Mouse (Mus musculus) forebrain, embryonic 15.5 days (tissue): ENCODE data around the gene Gm9821. TPM values are rescaled to one million over a fixed set of nuclear protein-coding genes. Genes with fewer than 3 reads are reported as not detected.
A peak's percentile ranks its signal among the peaks of the same experiment; 100 is the strongest.

Experiments
- ATAC-seq: fragments of 200-750 bp; cut with Nextera tagmentation; replicated peaks from 2 replicates; pipeline ENCODE4 v1.8.0; 2017; ENCODE audit warnings: mild to moderate bottlenecking, moderate TSS enrichment, moderate library complexity
- H3K27ac ChIP-seq: fragments of 300-500 bp; sonication (generic); replicated peaks from 2 replicates; pipeline ENCODE4 v1.5.1; 2015; ENCODE audit warnings: mild to moderate bottlenecking, inconsistent platforms
- H3K27me3 ChIP-seq: fragments of 300-500 bp; sonication (generic); 2 replicates; pipeline ENCODE4 v1.6.1; 2015; ENCODE audit warnings: inconsistent platforms
- H3K36me3 ChIP-seq: fragments of 300-500 bp; sonication (generic); 2 replicates; pipeline ENCODE4 v1.6.1; 2015; ENCODE audit warnings: mild to moderate bottlenecking, inconsistent platforms
- H3K4me1 ChIP-seq: fragments of 300-500 bp; sonication (generic); 2 replicates; pipeline ENCODE4 v1.6.1; 2015; ENCODE audit warnings: inconsistent platforms
- H3K4me2 ChIP-seq: fragments of 300-500 bp; sonication (generic); replicated peaks from 2 replicates; pipeline ENCODE4 v1.6.1; 2015; ENCODE audit warnings: mild to moderate bottlenecking, inconsistent platforms
- H3K4me3 ChIP-seq: fragments of 300-500 bp; sonication (generic); 2 replicates; pipeline ENCODE4 v1.5.1; 2015; ENCODE audit warnings: mild to moderate bottlenecking, inconsistent platforms
- H3K9ac ChIP-seq: fragments of 300-500 bp; sonication (generic); replicated peaks from 2 replicates; pipeline ENCODE4 v1.6.1; 2015; ENCODE audit warnings: mild to moderate bottlenecking, inconsistent platforms
- H3K9me3 ChIP-seq: fragments of 300-500 bp; sonication (generic); 2 replicates; pipeline ENCODE4 v1.6.1; 2016; ENCODE audit warnings: inconsistent platforms
- WGBS: fragments of 180-500 bp; shearing (Covaris S2); methylation state at CpG from one replicate; pipeline ENCODE4 v1.1.7; 2015; ENCODE audit warnings: mixed read lengths; 5-methylcytosine and 5-hydroxymethylcytosine counted together
- polyA plus RNA-seq: library from polyadenylated mRNA; unstranded; fragments of >200 nt; fragmentation: Nextera tagmentation; extraction: Ambion mirVana; gene quantifications from 2 replicates; pipeline ENCODE4 v1.2.1, GENCODE M21; 2015

The Gm9821 gene
- polyA plus RNA-seq, 1 experiment from 2014 or later, result 0.15 TPM

GRCm38 (mm10) chr2:91957096-91957495 is 11.6 kb downstream of the Gm9821 start:
- Histone ChIP-seq H3K36me3 (no peaks in the 10 kb centered on the region), H3K4me2 (no peak overlapping the region; the same call in 1 of the 2 replicates), H3K4me1 (peaks cover 47% of the 10 kb centered on the region), H3K9me3 (no peaks in the 10 kb centered on the region), H3K27me3 (no peaks in the 10 kb centered on the region), H3K27ac (peak overlapping the region; percentile 76), H3K9ac (0 out of 2 replicates have a peak overlapping the region, but pooled peaks have one; percentile 5), H3K4me3 (no peak overlapping the region)
- WGBS, result 13% methylated on average over 4 of the region's 4 CpGs
- peak; percentile 83 for ATAC-seq

GRCm38 (mm10) chr2:91958049-91958448 is 12.5 kb downstream of the Gm9821 start:
- no peaks in the 10 kb centered on the region for H3K9me3 ChIP-seq
- 68% methylated on average over 8 of the region's 8 CpGs for WGBS
- no peak overlapping the region for H3K9ac ChIP-seq
- no peak for ATAC-seq
- peaks cover 56% of the 10 kb centered on the region for H3K4me1 ChIP-seq
- H3K4me3 ChIP-seq, result no peak overlapping the region
- no peak overlapping the region for H3K4me2 ChIP-seq
- no peaks in the 10 kb centered on the region for H3K36me3 ChIP-seq
- no peaks in the 10 kb centered on the region for H3K27me3 ChIP-seq
- 0 out of 2 replicates have a peak overlapping the region, but pooled peaks have one; percentile 76 for H3K27ac ChIP-seq

- no peak for ATAC-seq
- Histone ChIP-seq H3K9me3 (no peaks in the 10 kb centered on the region), H3K27ac (no peak overlapping the region), H3K27me3 (no peaks in the 10 kb centered on the region), H3K36me3 (no peaks in the 10 kb centered on the region), H3K4me3 (no peak overlapping the region), H3K4me2 (no peak overlapping the region), H3K4me1 (peaks cover 53% of the 10 kb centered on the region), H3K9ac (no peak overlapping the region)
- 47% methylated on average over 10 of the region's 10 CpGs for WGBS
Measured at GRCm38 (mm10) chr2:91958701-91959457, 13.4 kb downstream of the Gm9821 start.

GRCm38 (mm10) chr2:91959544-91960410 is 14.3 kb downstream of the Gm9821 start:
- no peaks in the 10 kb centered on the region for H3K36me3 ChIP-seq
- ATAC-seq, result no peak
- H3K9ac ChIP-seq, result no peak overlapping the region
- H3K9me3 ChIP-seq, result no peaks in the 10 kb centered on the region
- H3K4me3 ChIP-seq, result no peak overlapping the region
- no peak overlapping the region for H3K27ac ChIP-seq
- 71% methylated on average over 11 of the region's 11 CpGs for WGBS
- H3K4me1 ChIP-seq, result peaks cover 50% of the 10 kb centered on the region
- no peaks in the 10 kb centered on the region for H3K27me3 ChIP-seq
- H3K4me2 ChIP-seq, result no peak overlapping the region

- Histone ChIP-seq H3K9me3 (no peaks in the 10 kb centered on the region), H3K4me2 (no peak overlapping the region), H3K27me3 (no peaks in the 10 kb centered on the region; the same call in 1 of the 2 replicates), H3K27ac (no peak overlapping the region), H3K4me1 (peaks cover 44% of the 10 kb centered on the region), H3K4me3 (no peak overlapping the region), H3K36me3 (no peaks in the 10 kb centered on the region), H3K9ac (no peak overlapping the region)
- no peak for ATAC-seq
- 88% methylated on average over 5 of the region's 5 CpGs for WGBS
Measured at GRCm38 (mm10) chr2:91960459-91960858, 15.0 kb downstream of the Gm9821 start.

GRCm38 (mm10) chr2:91961901-91962761 is 16.6 kb downstream of the Gm9821 start:
- Histone ChIP-seq H3K9ac (peak overlapping the region; percentile 90), H3K9me3 (no peaks in the 10 kb centered on the region), H3K36me3 (no peaks in the 10 kb centered on the region), H3K4me1 (peaks cover 33% of the 10 kb centered on the region), H3K4me2 (peak overlapping the region; percentile 89), H3K4me3 (peak overlapping the region; percentile 92), H3K27me3 (peaks cover 6% of the 10 kb centered on the region; the same call in 1 of the 2 replicates), H3K27ac (no peak overlapping the region)
- no peak for ATAC-seq
- 50% methylated on average over 4 of the region's 4 CpGs for WGBS

GRCm38 (mm10) chr2:91962864-91963401 is 17.4 kb downstream of the Gm9821 start:
- under 1% methylated on average over 39 of the region's 39 CpGs for WGBS

GRCm38 (mm10) chr2:91963443-91963932 is 18.0 kb downstream of the Gm9821 start:
- Histone ChIP-seq H3K36me3 (no peaks in the 10 kb centered on the region), H3K4me1 (peaks cover 22% of the 10 kb centered on the region), H3K27me3 (peaks cover 6% of the 10 kb centered on the region; the same call in 1 of the 2 replicates), H3K27ac (peak overlapping the region; percentile 67), H3K4me3 (peak overlapping the region; percentile 92), H3K9ac (peak overlapping the region; percentile 90), H3K9me3 (no peaks in the 10 kb centered on the region), H3K4me2 (peak overlapping the region; percentile 89)
- peak; percentile 88 for ATAC-seq
- 0% methylated on average over 50 of the region's 57 CpGs for WGBS

More at GRCm38 (mm10) chr2:91962864-91963401, 17.4 kb downstream of the Gm9821 start:
- Histone ChIP-seq H3K4me3 (peak overlapping the region; percentile 92), H3K9ac (peak overlapping the region; percentile 90), H3K4me2 (peak overlapping the region; percentile 89), H3K27ac (peak overlapping the region; percentile 67), H3K36me3 (no peaks in the 10 kb centered on the region), H3K9me3 (no peaks in the 10 kb centered on the region), H3K4me1 (peaks cover 25% of the 10 kb centered on the region), H3K27me3 (peaks cover 6% of the 10 kb centered on the region; the same call in 1 of the 2 replicates)
- peak; percentile 33; the same call in 1 of the 2 replicates for ATAC-seq

GRCm38 (mm10) chr2:91964610-91965204 is 19.2 kb downstream of the Gm9821 start:
- Histone ChIP-seq H3K4me3 (no peak overlapping the region), H3K27me3 (peaks cover 6% of the 10 kb centered on the region; the same call in 1 of the 2 replicates), H3K9ac (no peak overlapping the region), H3K27ac (no peak overlapping the region), H3K9me3 (no peaks in the 10 kb centered on the region), H3K4me1 (peaks cover 17% of the 10 kb centered on the region), H3K4me2 (no peak overlapping the region), H3K36me3 (no peaks in the 10 kb centered on the region)
- 81% methylated on average over 3 of the region's 3 CpGs for WGBS
- no peak for ATAC-seq

GRCm38 (mm10) chr2:91965417-91965816 is 19.9 kb downstream of the Gm9821 start:
- no peak overlapping the region for H3K9ac ChIP-seq
- H3K4me1 ChIP-seq, result peaks cover 14% of the 10 kb centered on the region
- H3K36me3 ChIP-seq, result no peaks in the 10 kb centered on the region
- no peak overlapping the region for H3K4me2 ChIP-seq
- no peak for ATAC-seq
- H3K27me3 ChIP-seq, result peaks cover 6% of the 10 kb centered on the region; the same call in 1 of the 2 replicates
- no peak overlapping the region for H3K27ac ChIP-seq
- H3K4me3 ChIP-seq, result no peak overlapping the region
- WGBS, result 23% methylated on average over 20 of the region's 20 CpGs
- no peaks in the 10 kb centered on the region for H3K9me3 ChIP-seq

GRCm38 (mm10) chr2:91966367-91966766 is 20.9 kb downstream of the Gm9821 start:
- Histone ChIP-seq H3K27me3 (peaks cover 6% of the 10 kb centered on the region; the same call in 1 of the 2 replicates), H3K4me2 (no peak overlapping the region), H3K27ac (no peak overlapping the region), H3K4me1 (peaks cover 22% of the 10 kb centered on the region), H3K9me3 (no peaks in the 10 kb centered on the region), H3K4me3 (no peak overlapping the region), H3K36me3 (no peaks in the 10 kb centered on the region), H3K9ac (no peak overlapping the region)
- no peak for ATAC-seq
- 85% methylated on average over 5 of the region's 5 CpGs for WGBS
